Mouse (Mus musculus): ENCODE measurements around the gene Itih2. TPM values are rescaled to one million over a fixed set of nuclear protein-coding genes. Genes with fewer than 3 reads are reported as not detected.

Gene Itih2
- polyA plus RNA-seq, 1 experiment from 2014 or later: 0.11 TPM

DNA sequence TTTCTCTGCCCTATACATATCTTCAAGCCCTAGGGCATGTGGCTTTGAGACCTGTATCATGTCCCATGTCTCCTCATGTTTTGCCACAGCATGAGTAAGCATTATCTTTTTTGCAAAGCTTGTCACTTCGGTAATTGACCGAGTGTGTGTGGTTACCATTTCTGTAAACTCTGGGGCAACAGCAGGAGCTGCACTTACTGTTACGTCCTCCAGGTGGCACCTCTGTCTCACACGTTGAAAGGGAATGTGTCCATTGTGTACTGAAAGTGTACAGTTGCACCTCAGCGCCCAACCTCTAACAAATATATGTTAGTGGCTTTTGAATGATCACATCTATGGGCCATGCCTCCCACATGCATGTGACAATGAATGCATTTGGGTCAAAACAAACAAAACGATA, 30.0 kb downstream of the Itih2 start:
- H3K9ac ChIP-seq: no peak overlapping the region
- ATAC-seq (ENCODE audit: low FRiP score, low read depth): peak; percentile 48; the same call in 1 of the 2 replicates

DNA sequence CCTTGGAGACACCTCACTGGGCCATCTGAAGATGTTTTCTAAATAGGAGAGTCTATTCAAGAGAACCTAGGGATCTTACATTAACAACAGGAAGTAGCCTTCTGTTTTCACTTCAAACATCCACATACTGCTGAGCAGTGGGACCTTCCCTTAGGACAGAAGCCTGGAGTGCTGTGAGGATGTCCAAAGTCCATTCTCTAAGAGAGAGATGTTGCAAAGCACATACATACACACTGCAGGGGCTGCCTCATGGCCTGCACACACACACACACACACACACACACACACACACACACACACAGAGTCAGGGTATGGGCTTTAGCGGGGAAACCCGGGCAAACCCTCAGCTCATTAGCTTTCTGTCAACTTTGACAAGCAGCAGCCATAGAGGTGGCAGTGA, 30.7 kb downstream of the Itih2 start:
- Histone ChIP-seq H3K27ac (no peak overlapping the region), H3K4me1 (no peaks in the 10 kb centered on the region), H3K9ac (no peak overlapping the region), H3K9me3 (no peaks in the 10 kb centered on the region), H3K36me3 (no peaks in the 10 kb centered on the region), H3K4me2 (replicated peaks) (no peak overlapping the region), H3K27me3 (peaks cover 4% of the 10 kb centered on the region; the same call in 1 of the 2 replicates), H3K4me3 (no peak overlapping the region)
- WGBS: 63% methylated on average over 2 of the region's 2 CpGs
- no peak for ATAC-seq (ENCODE audit: low FRiP score, low read depth)

More for the DNA sequence above, 30.0 kb downstream of the Itih2 start:
- H3K36me3 ChIP-seq: no peaks in the 10 kb centered on the region
- 44% methylated on average over 6 of the region's 6 CpGs for WGBS
- H3K9me3 ChIP-seq: no peaks in the 10 kb centered on the region
- no peaks in the 10 kb centered on the region for H3K4me1 ChIP-seq
- no peak overlapping the region for H3K4me3 ChIP-seq
- H3K27ac ChIP-seq: no peak overlapping the region
- H3K4me2 ChIP-seq (replicated peaks): no peak overlapping the region
- peaks cover 4% of the 10 kb centered on the region; the same call in 1 of the 2 replicates for H3K27me3 ChIP-seq

DNA sequence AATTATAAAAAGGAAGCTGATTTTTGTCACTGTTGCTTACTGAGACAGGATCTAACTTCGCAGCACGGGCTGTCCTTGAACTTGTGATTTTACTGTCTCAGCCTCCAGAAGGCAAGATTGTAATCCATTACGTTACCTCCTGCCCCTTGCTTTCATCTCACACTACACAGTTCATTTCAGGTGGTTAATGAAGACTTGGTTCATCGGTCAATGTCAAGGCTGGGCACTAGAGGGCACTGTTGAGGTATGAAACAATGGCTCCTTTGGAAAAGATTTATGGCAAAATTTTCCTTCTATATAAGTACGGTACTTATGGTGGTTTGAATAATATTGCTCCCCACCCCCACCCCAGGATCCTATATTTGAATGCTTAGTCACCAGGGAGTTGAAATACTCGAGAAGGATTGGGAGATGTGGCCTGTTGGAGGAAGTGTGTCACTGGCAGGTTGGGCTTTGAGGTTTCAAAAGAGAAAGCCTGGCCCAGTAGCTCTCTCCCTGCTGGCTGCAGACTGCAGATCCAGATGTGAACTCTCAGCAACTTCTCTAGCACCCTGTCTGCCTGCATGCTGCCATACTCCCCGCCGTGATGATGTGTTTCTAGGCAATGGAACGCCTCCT, 32.5 kb downstream of the Itih2 start:
- Histone ChIP-seq H3K27me3 (peaks cover 4% of the 10 kb centered on the region; the same call in 1 of the 2 replicates), H3K4me2 (replicated peaks) (no peak overlapping the region), H3K36me3 (0 out of 2 replicates have a peak, but pooled peaks cover 5% of the 10 kb centered on the region), H3K4me1 (no peaks in the 10 kb centered on the region), H3K27ac (no peak overlapping the region), H3K4me3 (no peak overlapping the region), H3K9me3 (no peaks in the 10 kb centered on the region), H3K9ac (no peak overlapping the region)
- no peak for ATAC-seq (ENCODE audit: low FRiP score, low read depth)
- WGBS: 32% methylated on average over 9 of the region's 9 CpGs

DNA sequence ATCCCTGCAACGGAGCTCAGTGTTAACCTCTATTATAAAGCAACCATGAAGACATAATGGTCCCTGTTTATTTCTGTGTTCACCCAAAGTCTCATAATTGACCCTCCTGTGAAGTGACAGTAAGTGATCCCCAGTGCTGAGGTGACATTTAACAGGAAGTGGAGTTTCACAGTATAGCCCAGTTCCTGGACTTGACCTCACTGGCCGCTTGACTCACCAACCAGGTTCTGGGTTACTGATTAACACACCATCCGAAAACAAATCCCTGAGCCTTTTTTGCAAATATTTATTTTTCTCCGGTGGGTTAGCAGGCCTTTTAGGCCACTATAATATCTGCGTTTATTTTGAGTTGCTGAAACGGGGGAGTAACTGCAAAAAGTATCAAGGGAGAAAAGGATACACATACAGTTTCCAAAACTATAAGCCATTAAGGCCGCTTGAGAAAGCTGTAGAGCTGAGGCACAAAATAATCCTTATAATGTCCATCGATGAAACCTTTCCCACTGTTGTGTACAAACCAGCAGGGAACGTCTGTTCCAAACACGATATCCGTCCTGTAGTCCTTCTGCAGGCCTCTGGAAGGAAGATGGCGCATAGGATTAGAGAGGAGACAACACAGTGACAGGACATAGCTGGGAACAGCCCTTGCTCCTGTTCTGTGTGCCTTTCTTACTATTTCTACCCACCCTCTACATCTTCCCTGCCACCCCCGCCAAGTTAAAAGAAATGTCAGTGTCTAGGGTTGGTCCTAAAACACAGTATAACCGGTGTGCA, 36.7 kb downstream of the Itih2 start:
- ATAC-seq (ENCODE audit: low FRiP score, low read depth): no peak
- H3K9ac ChIP-seq: no peak overlapping the region
- H3K4me1 ChIP-seq: no peaks in the 10 kb centered on the region
- no peak overlapping the region for H3K4me2 ChIP-seq (replicated peaks)
- no peak overlapping the region for H3K4me3 ChIP-seq
- no peak overlapping the region for H3K27ac ChIP-seq
- peaks cover 39% of the 10 kb centered on the region for H3K36me3 ChIP-seq
- WGBS: 87% methylated on average over 14 of the region's 14 CpGs
- no peaks in the 10 kb centered on the region for H3K9me3 ChIP-seq
- peaks cover 4% of the 10 kb centered on the region; the same call in 1 of the 2 replicates for H3K27me3 ChIP-seq

DNA sequence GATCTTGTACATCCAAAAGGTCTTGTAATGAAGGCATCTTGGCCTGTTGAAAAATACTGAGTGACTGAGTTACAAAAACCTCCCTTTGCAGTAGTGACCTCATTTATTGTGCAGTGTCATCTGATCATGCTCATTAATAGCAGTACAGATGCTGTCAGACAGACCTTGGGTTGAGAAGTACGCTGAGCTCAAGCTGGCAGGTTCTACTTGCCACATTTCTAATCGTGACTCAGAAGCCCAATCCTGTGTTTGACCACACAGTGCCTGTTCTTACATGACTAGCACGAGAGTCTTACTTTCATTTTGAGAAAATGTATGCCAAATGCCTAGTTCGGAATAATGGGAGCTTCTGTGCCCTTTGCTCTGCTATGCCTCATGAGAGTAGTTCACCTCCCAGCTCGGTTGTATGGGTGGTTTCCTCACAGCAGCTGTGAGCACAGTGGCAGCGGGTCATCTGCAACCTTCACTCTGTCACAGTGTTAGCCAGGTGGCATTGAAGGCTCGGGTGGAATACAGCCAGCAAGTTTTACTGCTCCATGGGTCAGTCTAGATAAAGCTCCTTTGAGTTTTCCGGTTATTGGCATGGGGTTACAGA, 43.8 kb downstream of the Itih2 start:
- H3K36me3 ChIP-seq: peaks cover 70% of the 10 kb centered on the region

DNA sequence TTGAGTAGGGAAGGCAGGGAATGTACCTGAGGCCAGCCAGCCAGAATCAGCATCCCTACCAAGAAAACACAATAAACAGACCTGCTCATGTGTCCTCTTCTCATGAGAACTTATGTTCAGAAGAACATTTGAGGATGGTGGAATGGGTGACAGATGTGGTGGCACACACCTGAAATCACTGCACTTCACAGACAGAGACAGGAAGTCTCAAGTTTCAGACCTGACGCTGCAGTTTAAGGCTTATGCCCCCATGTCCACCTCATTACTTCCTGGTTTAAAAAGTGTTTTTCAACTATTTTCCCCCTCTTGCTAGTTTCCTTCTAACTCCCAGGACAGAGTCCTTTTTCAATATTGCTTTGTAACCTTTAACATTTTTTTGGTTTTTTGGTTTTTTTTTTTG, 48.5 kb downstream of the Itih2 start:
- no peak overlapping the region for H3K4me2 ChIP-seq (replicated peaks)
- no peak overlapping the region for H3K9ac ChIP-seq
- 24% methylated on average over 1 of the region's 1 CpGs for WGBS
- H3K9me3 ChIP-seq: no peaks in the 10 kb centered on the region
- peaks cover 32% of the 10 kb centered on the region for H3K36me3 ChIP-seq
- H3K27ac ChIP-seq: no peak overlapping the region
- H3K4me1 ChIP-seq: peaks cover 25% of the 10 kb centered on the region
- ATAC-seq (ENCODE audit: low FRiP score, low read depth): no peak
- H3K27me3 ChIP-seq: no peaks in the 10 kb centered on the region
- no peak overlapping the region for H3K4me3 ChIP-seq

More for the DNA sequence above, 43.8 kb downstream of the Itih2 start:
- no peak for ATAC-seq (ENCODE audit: low FRiP score, low read depth)
- no peak overlapping the region for H3K4me2 ChIP-seq (replicated peaks)
- no peaks in the 10 kb centered on the region for H3K27me3 ChIP-seq
- H3K9ac ChIP-seq: no peak overlapping the region
- no peaks in the 10 kb centered on the region for H3K9me3 ChIP-seq
- 82% methylated on average over 8 of the region's 8 CpGs for WGBS
- no peak overlapping the region for H3K27ac ChIP-seq
- no peaks in the 10 kb centered on the region for H3K4me1 ChIP-seq
- H3K4me3 ChIP-seq: no peak overlapping the region

DNA sequence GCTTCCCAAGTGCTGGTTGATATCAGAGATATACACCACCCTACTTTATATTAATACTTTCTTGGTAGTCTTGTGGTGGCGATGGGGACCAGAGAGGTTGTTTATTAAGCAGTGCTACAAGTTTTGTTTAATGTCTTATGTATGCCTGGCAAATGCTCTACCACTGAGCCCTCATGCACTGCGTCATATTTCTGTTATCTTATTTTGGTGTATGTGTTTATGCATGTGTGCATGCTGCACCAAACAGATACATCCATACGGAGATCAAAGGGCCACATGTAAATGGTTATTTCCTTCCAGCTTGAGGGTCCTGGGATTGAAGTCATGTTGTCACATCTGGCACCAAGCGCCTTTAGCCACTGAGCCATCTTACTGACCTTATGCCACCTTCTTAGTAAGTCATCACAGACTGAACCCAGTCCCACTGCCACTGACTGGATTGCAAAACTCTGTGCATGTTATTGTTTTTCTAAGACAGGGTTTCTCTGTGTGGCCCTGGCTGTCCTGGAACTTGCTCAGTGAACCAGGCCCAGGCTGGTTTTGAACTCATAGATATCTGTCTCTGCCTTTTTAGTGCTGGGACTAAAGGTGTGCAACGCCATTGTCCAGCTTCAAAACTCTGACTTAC, 49.6 kb downstream of the Itih2 start:
- peaks cover 21% of the 10 kb centered on the region for H3K36me3 ChIP-seq
- H3K27me3 ChIP-seq: no peaks in the 10 kb centered on the region
- ATAC-seq (ENCODE audit: low FRiP score, low read depth): no peak
- peaks cover 29% of the 10 kb centered on the region for H3K4me1 ChIP-seq
- no peaks in the 10 kb centered on the region for H3K9me3 ChIP-seq
- 81% methylated on average over 5 of the region's 5 CpGs for WGBS
- peak overlapping the region; percentile 93 for H3K4me3 ChIP-seq
- peak overlapping the region; percentile 43; the same call in 1 of the 2 replicates for H3K9ac ChIP-seq
- H3K27ac ChIP-seq: no peak overlapping the region
- peak overlapping the region; percentile 72 for H3K4me2 ChIP-seq (replicated peaks)

DNA sequence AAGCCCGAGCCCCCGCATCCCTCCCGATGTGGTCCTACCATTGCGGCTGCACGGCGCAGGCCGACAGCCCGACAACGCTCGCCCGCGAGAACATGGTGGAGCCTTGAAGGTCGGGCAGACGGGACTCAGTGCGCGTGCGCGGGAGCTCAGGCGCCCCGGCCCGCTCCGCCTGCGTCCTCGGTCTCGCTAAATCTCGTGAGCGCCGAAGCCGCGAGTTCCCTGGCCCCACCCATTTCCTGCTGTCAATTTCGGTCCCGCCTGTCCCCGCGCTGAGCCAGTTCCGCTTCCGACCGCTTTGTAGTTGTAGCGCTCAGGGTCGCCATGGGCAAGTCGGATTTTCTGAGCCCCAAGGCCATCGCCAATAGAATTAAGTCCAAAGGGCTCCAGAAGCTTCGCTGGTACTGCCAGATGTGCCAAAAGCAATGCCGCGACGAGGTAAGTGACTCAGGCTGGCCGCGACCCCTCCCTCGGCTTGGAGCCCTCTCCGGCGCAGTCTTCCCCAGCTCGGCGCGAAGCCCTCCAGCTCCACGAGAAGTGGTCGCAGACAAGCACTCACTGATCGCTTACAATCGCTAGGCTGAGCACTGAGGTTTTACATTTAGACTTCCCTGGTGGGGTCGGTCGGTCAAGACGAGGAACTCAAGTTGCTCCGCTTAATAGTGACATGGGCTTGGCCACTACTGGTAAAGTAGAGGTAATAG, 50.7 kb downstream of the Itih2 start, which contains the start of the genes Atp5c1 and Kin:
Gene Atp5c1, minus strand, starts transcription at position 201 of the 701 bp plus-strand sequence.
Gene Kin, plus strand, starts transcription at position 284 of the 701 bp plus-strand sequence.
- H3K9me3 ChIP-seq: no peaks in the 10 kb centered on the region
- H3K27me3 ChIP-seq: no peaks in the 10 kb centered on the region
- H3K27ac ChIP-seq: peak within 1 kb of the TSS; percentile 87
- ATAC-seq (ENCODE audit: low FRiP score, low read depth): peak; percentile 97
- peaks cover 29% of the 10 kb centered on the region for H3K4me1 ChIP-seq
- H3K9ac ChIP-seq: peak within 1 kb of the TSS; percentile 99
- H3K4me3 ChIP-seq: peak within 1 kb of the TSS; percentile 93
- peaks cover 13% of the 10 kb centered on the region for H3K36me3 ChIP-seq
- peak within 1 kb of the TSS; percentile 72 for H3K4me2 ChIP-seq (replicated peaks)
- under 1% methylated on average over 61 of the region's 61 CpGs for WGBS

DNA sequence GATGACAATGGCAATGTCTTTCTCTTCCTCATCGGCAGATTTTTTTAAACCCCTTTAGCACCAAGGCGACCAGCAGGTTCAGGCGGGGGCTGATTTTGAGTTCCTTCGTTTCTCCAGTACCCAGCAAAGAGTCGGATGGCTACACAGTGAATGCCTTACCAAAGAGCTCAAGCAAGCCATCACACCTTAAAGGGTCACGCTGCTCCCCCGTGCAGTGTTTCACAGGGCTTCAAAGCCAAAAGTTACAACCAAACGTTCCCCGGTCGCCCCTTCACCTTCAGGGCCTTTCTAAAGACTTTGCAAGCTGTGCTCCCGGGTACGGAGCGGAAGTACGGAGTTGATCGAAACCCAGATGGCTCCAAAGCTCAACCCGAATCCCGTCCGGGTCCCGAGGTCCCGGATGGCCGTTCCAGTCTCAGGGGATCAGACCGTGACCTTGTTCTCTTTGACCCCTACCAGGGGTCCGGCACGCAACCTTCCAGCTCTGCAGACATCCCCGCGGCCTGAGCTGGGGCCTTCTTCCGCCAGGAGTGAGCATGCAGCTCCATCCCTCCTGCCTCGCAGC, 51.4 kb downstream of the Itih2 start:
- Histone ChIP-seq H3K36me3 (peaks cover 10% of the 10 kb centered on the region), H3K4me3 (peak overlapping the region; percentile 93), H3K27me3 (no peaks in the 10 kb centered on the region), H3K9me3 (no peaks in the 10 kb centered on the region), H3K27ac (peak overlapping the region; percentile 87), H3K4me1 (peaks cover 29% of the 10 kb centered on the region), H3K9ac (peak overlapping the region; percentile 99), H3K4me2 (replicated peaks) (peak overlapping the region; percentile 71)
- WGBS: under 1% methylated on average over 28 of the region's 28 CpGs
- no peak for ATAC-seq (ENCODE audit: low FRiP score, low read depth)

DNA sequence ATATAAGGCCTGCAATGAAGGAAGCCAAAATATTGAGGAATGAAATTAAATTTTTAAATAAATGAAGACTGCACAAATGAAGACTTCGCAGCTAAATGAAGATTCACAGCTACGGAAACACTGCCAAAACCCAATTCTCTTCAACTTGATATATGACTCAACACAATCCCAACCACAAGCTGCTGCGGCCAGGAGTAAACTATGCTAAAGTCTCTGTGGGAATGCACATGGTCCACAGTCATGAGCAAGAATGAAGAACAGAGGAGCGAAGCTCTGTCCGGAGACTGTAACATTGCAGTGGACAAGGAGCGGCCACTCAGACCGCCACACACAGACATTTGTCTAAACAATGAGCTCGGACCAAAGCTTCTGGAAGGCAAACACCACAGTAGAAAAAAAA, 54.5 kb downstream of the Itih2 start:
- no peak overlapping the region for H3K4me3 ChIP-seq
- no peak overlapping the region for H3K9ac ChIP-seq
- no peaks in the 10 kb centered on the region for H3K27me3 ChIP-seq
- 92% methylated on average over 8 of the region's 8 CpGs for WGBS
- no peak overlapping the region for H3K27ac ChIP-seq
- H3K4me2 ChIP-seq (replicated peaks): no peak overlapping the region
- H3K36me3 ChIP-seq: peaks cover 19% of the 10 kb centered on the region
- H3K4me1 ChIP-seq: peaks cover 32% of the 10 kb centered on the region
- no peaks in the 10 kb centered on the region for H3K9me3 ChIP-seq
- ATAC-seq (ENCODE audit: low FRiP score, low read depth): no peak

DNA sequence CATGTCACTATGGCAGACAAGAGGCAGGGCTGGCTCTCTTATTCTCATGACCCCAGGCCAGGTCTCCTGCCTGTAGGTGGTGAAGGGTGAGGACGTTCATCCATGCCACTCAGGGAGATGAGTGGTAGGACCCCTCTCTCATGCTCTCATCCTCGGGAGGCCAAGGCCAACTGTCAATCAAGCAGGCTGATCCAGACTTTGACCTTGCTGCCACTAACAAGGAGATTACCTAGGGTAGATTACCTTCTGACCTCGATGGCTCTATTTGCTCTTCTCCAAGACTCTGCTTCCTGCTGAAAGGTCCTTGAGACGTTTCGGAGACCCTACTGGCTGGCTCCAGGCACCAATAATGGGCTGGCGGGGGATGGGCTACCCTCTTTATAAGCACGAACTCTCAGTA, 56.7 kb downstream of the Itih2 start:
- H3K36me3 ChIP-seq: peaks cover 25% of the 10 kb centered on the region

More for the DNA sequence above, 56.7 kb downstream of the Itih2 start:
- Histone ChIP-seq H3K4me3 (no peak overlapping the region), H3K4me2 (replicated peaks) (no peak overlapping the region), H3K9me3 (no peaks in the 10 kb centered on the region), H3K9ac (no peak overlapping the region), H3K27me3 (no peaks in the 10 kb centered on the region), H3K27ac (no peak overlapping the region), H3K4me1 (peaks cover 27% of the 10 kb centered on the region)
- 81% methylated on average over 7 of the region's 7 CpGs for WGBS
- no peak for ATAC-seq (ENCODE audit: low FRiP score, low read depth)
